In genomic region chr10:104489301-104489700, GRCm38 (mm10) we compare ENCODE assay signal across 24 mouse cellular contexts.
"Had no signal": no experiment of that assay in that cellular context is flagged by ENCODE, and none has a peak within 500 bp of the region (broad histone marks: within the 10 kb centered on the region; RNA-seq: fewer than 3 reads in every experiment).

No protein-coding gene starts in this region.

- H3K4me3 ChIP-seq: left cerebral cortex, adult 2 months; limb, embryonic 12.5 days; liver, embryonic 12.5 days; liver, embryonic 15.5 days; lung, embryonic 15.5 days; megakaryocyte, embryonic 14.5 days; midbrain, embryonic 10.5 days; midbrain, embryonic 15.5 days; neural tube, embryonic 12.5 days; neural tube, embryonic 15.5 days had no signal

- H3K4me2 ChIP-seq: limb, embryonic 12.5 days; liver, embryonic 12.5 days; liver, embryonic 15.5 days; lung, embryonic 15.5 days; midbrain, embryonic 15.5 days; neural tube, embryonic 12.5 days; neural tube, embryonic 15.5 days had no signal

- ATAC-seq: liver, embryonic 12.5 days; midbrain, embryonic 15.5 days had no signal

- H3K27ac ChIP-seq: left cerebral cortex, adult 2 months; limb, embryonic 12.5 days; liver, embryonic 12.5 days; liver, embryonic 15.5 days; lung, embryonic 15.5 days; midbrain, embryonic 10.5 days; midbrain, embryonic 15.5 days; neural tube, embryonic 12.5 days; neural tube, embryonic 15.5 days; stomach, postnatal 0 days had no signal

- H3K4me1 ChIP-seq: limb, embryonic 12.5 days; liver, embryonic 12.5 days; liver, embryonic 15.5 days; lung, embryonic 15.5 days; megakaryocyte, embryonic 14.5 days; midbrain, embryonic 10.5 days; midbrain, embryonic 15.5 days; neural tube, embryonic 12.5 days; neural tube, embryonic 15.5 days had no signal

- H3K9ac ChIP-seq: limb, embryonic 12.5 days; liver, embryonic 12.5 days; liver, embryonic 15.5 days; lung, embryonic 15.5 days; midbrain, embryonic 15.5 days; neural tube, embryonic 12.5 days; neural tube, embryonic 15.5 days had no signal

- H3K36me3 ChIP-seq: limb, embryonic 12.5 days; liver, embryonic 12.5 days; liver, embryonic 15.5 days; lung, embryonic 15.5 days; midbrain, embryonic 10.5 days; midbrain, embryonic 15.5 days; neural tube, embryonic 12.5 days; neural tube, embryonic 15.5 days had no signal

- H3K27me3 ChIP-seq: limb, embryonic 12.5 days; liver, embryonic 12.5 days; liver, embryonic 15.5 days; lung, embryonic 15.5 days; megakaryocyte, embryonic 14.5 days; midbrain, embryonic 15.5 days; neural tube, embryonic 12.5 days; neural tube, embryonic 15.5 days had no signal

- H3K9me3 ChIP-seq: limb, embryonic 12.5 days; liver, embryonic 12.5 days; liver, embryonic 15.5 days; lung, embryonic 15.5 days; megakaryocyte, embryonic 14.5 days; midbrain, embryonic 10.5 days; midbrain, embryonic 15.5 days; neural tube, embryonic 12.5 days; neural tube, embryonic 15.5 days had no signal

- DNase-seq: kidney, adult 9 months; kidney, postnatal 36 days; layer of hippocampus, postnatal 36 days; liver; lung, adult 18-20 months; lung, postnatal 10 days; lung, postnatal 36 days; right cerebral cortex, adult 18-20 months; right cerebral cortex, postnatal 14 days; right cerebral cortex, postnatal 4 days; thymus, adult 2 months; thymus, postnatal 14 days; thymus, postnatal 4 days had no signal
